Comparison of ENCODE assay signal across 12 mouse cellular contexts in the genomic region with DNA sequence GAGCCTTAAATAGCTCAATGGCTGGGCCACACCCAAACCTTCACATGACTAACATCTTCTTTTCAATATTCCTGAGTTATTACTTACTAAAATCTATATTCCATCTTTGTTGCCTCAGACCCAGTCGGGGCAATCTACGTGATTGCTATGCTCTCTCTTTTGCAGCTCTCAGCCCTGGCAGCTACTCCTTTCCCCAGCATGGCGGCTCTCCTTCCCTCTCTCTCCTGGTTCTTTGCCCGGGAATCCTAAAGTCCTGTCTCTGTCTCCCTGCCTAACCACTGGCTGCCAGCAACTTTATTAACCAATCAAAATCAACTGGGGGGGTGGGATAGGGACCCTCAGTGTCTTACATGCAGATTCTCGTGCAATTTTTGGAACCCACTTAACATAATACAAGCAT.
"Had no signal": no experiment of that assay in that cellular context is flagged by ENCODE, and none has a peak within 500 bp of the region (broad histone marks: within the 10 kb centered on the region; RNA-seq: fewer than 3 reads in every experiment).

No protein-coding gene starts in this region.

- DNase-seq: left cerebral cortex, postnatal 4 days; liver; liver, embryonic 13.5 days; liver, postnatal 0 days; lung, adult 18-20 months; lung, adult 2 months; lung, embryonic 14.5 days; lung, postnatal 10 days; lung, postnatal 14 days; lung, postnatal 36 days; lung, postnatal 4 days; midbrain, embryonic 14.5 days had no signal
